Mouse (Mus musculus): ENCODE results near the gene 1700025G04Rik. TPM values are rescaled to one million over a fixed set of nuclear protein-coding genes. Genes with fewer than 3 reads are reported as not detected.
A peak's percentile ranks its signal among the peaks of the same experiment; 100 is the strongest.

Gene 1700025G04Rik
- total and polyA plus RNA-seq, 2 experiments from 2014 or later: 25.5 to 43.2 TPM

DNA sequence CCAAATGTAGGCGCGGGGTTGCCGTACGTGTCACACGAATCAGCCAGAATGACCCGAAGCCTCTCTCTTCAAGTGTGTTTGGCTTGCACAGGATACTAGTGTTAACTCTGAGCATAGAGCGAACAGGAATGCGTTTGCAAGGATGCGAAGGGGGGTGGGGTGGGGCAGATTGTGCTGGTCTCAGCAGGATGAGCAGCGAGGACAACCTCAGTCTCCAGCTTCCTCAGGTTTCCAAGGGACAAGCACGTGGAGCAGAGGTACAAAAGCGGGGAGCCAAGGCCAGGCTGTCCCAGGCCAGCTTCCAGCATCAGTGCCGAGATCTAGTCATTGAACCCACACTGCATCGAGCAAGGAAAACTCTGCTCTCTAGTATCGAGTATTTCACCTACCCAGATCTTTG, 111.2 kb downstream of the 1700025G04Rik start:
- TF ChIP-seq CTCF (IDR thresholded peaks at IDR 0.05; ENCODE audit: low read depth): no peak

DNA sequence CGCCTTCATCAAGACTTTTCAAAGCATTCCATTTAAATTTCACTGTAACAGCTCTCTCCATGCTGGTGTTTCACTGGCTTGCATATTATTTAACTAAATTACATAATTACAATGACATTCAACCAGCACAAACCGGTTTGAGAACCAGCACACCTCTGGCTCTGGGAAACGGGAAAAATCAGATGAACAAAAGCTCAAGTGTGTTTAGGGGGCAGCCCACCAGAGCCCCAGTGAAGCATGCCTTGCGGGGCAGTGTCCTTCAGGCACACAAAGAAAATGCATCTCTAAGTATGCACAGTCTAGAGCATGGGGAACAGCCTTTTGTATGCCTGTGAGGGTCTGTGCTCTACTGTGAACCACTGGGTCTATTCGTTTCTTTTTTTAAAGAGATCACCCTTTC, 112.3 kb downstream of the 1700025G04Rik start:
- H3K36me3 ChIP-seq (ENCODE audit: insufficient read depth): no peaks in the 10 kb centered on the region; the same call in 1 of the 2 replicates
- DNase-seq (no peak), ATAC-seq (peak; percentile 87)
- H3K4me2 ChIP-seq (ENCODE audit: low read depth): no peak overlapping the region
- no peak for TF ChIP-seq CTCF (IDR thresholded peaks at IDR 0.05; ENCODE audit: low read depth)
- H3K27ac ChIP-seq (ENCODE audit: low read depth, low read length): no peak overlapping the region
- H3K9ac ChIP-seq: no peak overlapping the region
- 22% methylated on average over 5 of the region's 5 CpGs for WGBS
- H3K27me3 ChIP-seq (ENCODE audit: insufficient read depth, low read length): no peaks in the 10 kb centered on the region
- no peaks in the 10 kb centered on the region for H3K9me3 ChIP-seq (ENCODE audit: low read length)
- H3K4me3 ChIP-seq (ENCODE audit: low read depth, low read length): no peak overlapping the region
- H3K4me1 ChIP-seq (ENCODE audit: insufficient read depth): peaks cover 4% of the 10 kb centered on the region; the same call in 1 of the 2 replicates

More for the DNA sequence above, 111.2 kb downstream of the 1700025G04Rik start:
- DNase-seq (no peak), ATAC-seq (no peak)
- H3K27ac ChIP-seq (ENCODE audit: low read depth, low read length): no peak overlapping the region
- no peak overlapping the region for H3K4me3 ChIP-seq (ENCODE audit: low read depth, low read length)
- no peaks in the 10 kb centered on the region for H3K27me3 ChIP-seq (ENCODE audit: insufficient read depth, low read length)
- H3K36me3 ChIP-seq (ENCODE audit: insufficient read depth): no peaks in the 10 kb centered on the region; the same call in 1 of the 2 replicates
- H3K9ac ChIP-seq: no peak overlapping the region
- H3K4me1 ChIP-seq (ENCODE audit: insufficient read depth): no peaks in the 10 kb centered on the region; the same call in 1 of the 2 replicates
- H3K9me3 ChIP-seq (ENCODE audit: low read length): no peaks in the 10 kb centered on the region
- no peak overlapping the region for H3K4me2 ChIP-seq (ENCODE audit: low read depth)
- 89% methylated on average over 15 of the region's 15 CpGs for WGBS

DNA sequence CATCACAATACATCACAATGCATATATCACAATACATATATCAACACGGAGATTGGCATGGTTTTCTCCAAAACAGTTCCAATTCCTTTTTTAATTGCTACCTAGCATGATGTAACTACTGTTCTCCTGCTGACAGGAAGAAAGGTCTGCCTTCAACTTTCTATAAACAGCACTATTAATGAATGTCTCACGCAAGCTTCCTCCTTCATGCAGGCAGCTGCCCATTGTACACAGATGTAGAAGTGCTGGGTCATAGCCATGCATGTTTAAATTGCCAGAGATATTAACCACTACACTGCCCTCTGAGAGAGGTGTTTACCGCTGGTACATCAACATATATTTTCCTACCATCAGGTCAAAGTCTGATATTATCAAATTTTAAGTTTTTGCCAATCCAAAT, 113.1 kb downstream of the 1700025G04Rik start:
- ATAC-seq (no peak), DNase-seq (no peak)
- 35% methylated on average over 3 of the region's 3 CpGs for WGBS
- no peaks in the 10 kb centered on the region; the same call in 1 of the 2 replicates for H3K36me3 ChIP-seq (ENCODE audit: insufficient read depth)
- no peak overlapping the region for H3K27ac ChIP-seq (ENCODE audit: low read depth, low read length)
- no peak overlapping the region for H3K4me2 ChIP-seq (ENCODE audit: low read depth)
- H3K4me3 ChIP-seq (ENCODE audit: low read depth, low read length): no peak overlapping the region
- no peak for TF ChIP-seq CTCF (IDR thresholded peaks at IDR 0.05; ENCODE audit: low read depth)
- H3K9ac ChIP-seq: no peak overlapping the region
- peaks cover 4% of the 10 kb centered on the region; the same call in 1 of the 2 replicates for H3K4me1 ChIP-seq (ENCODE audit: insufficient read depth)
- no peaks in the 10 kb centered on the region for H3K27me3 ChIP-seq (ENCODE audit: insufficient read depth, low read length)
- H3K9me3 ChIP-seq (ENCODE audit: low read length): no peaks in the 10 kb centered on the region

GRCm38 (mm10) chr1:151975418-151976379, 114.2 kb downstream of the 1700025G04Rik start:
- Histone ChIP-seq H3K4me2 (ENCODE audit: low read depth) (no peak overlapping the region), H3K4me1 (ENCODE audit: insufficient read depth) (peaks cover 4% of the 10 kb centered on the region; the same call in 1 of the 2 replicates), H3K9me3 (ENCODE audit: low read length) (no peaks in the 10 kb centered on the region), H3K27me3 (ENCODE audit: insufficient read depth, low read length) (no peaks in the 10 kb centered on the region), H3K36me3 (ENCODE audit: insufficient read depth) (no peaks in the 10 kb centered on the region; the same call in 1 of the 2 replicates), H3K9ac (no peak overlapping the region), H3K27ac (ENCODE audit: low read depth, low read length) (no peak overlapping the region), H3K4me3 (ENCODE audit: low read depth, low read length) (no peak overlapping the region)
- WGBS: 64% methylated on average over 17 of the region's 17 CpGs
- TF ChIP-seq CTCF (IDR thresholded peaks at IDR 0.05; ENCODE audit: low read depth): no peak
- ATAC-seq (no peak), DNase-seq (no peak)

GRCm38 (mm10) chr1:151974887-151975286, 115.0 kb downstream of the 1700025G04Rik start:
- Histone ChIP-seq H3K4me3 (ENCODE audit: low read depth, low read length) (no peak overlapping the region), H3K4me2 (ENCODE audit: low read depth) (no peak overlapping the region), H3K9ac (no peak overlapping the region), H3K9me3 (ENCODE audit: low read length) (no peaks in the 10 kb centered on the region), H3K27me3 (ENCODE audit: insufficient read depth, low read length) (no peaks in the 10 kb centered on the region), H3K27ac (ENCODE audit: low read depth, low read length) (no peak overlapping the region), H3K36me3 (ENCODE audit: insufficient read depth) (no peaks in the 10 kb centered on the region; the same call in 1 of the 2 replicates), H3K4me1 (ENCODE audit: insufficient read depth) (peaks cover 4% of the 10 kb centered on the region; the same call in 1 of the 2 replicates)
- DNase-seq (no peak), ATAC-seq (no peak)
- WGBS: 35% methylated on average over 8 of the region's 8 CpGs
- no peak for TF ChIP-seq CTCF (IDR thresholded peaks at IDR 0.05; ENCODE audit: low read depth)

- Histone ChIP-seq H3K9ac (no peak overlapping the region), H3K4me2 (ENCODE audit: low read depth) (no peak overlapping the region), H3K36me3 (ENCODE audit: insufficient read depth) (no peaks in the 10 kb centered on the region; the same call in 1 of the 2 replicates), H3K27me3 (ENCODE audit: insufficient read depth, low read length) (no peaks in the 10 kb centered on the region), H3K4me3 (ENCODE audit: low read depth, low read length) (no peak overlapping the region), H3K27ac (ENCODE audit: low read depth, low read length) (no peak overlapping the region), H3K9me3 (ENCODE audit: low read length) (no peaks in the 10 kb centered on the region), H3K4me1 (ENCODE audit: insufficient read depth) (peaks cover 4% of the 10 kb centered on the region; the same call in 1 of the 2 replicates)
- TF ChIP-seq CTCF (IDR thresholded peaks at IDR 0.05; ENCODE audit: low read depth): no peak
- DNase-seq (no peak), ATAC-seq (no peak)
- 75% methylated on average over 7 of the region's 7 CpGs for WGBS
These were observed 115.5 kb downstream of the 1700025G04Rik start for GRCm38 (mm10) chr1:151974424-151974823.
